Mouse (Mus musculus) E14TG2a.4 (cell line): ENCODE data around the gene Tubb2a.
"Not testable (repeated sequence)": the region's sequence is repeated elsewhere in the genome, so short reads cannot be mapped to it uniquely, and the experiment has no call there.

Experiments
- H3K27me3 ChIP-seq: 2 replicates; pipeline ENCODE4 v1.6.1; 2014; ENCODE audit warnings: low read length, control low read depth; ENCODE audit not compliant: insufficient read depth
- H3K36me3 ChIP-seq: 2 replicates; pipeline ENCODE4 v1.6.1; 2014; ENCODE audit warnings: low read length, control low read depth; ENCODE audit not compliant: insufficient read depth
- H3K4me1 ChIP-seq: replicated peaks from 2 replicates; pipeline ENCODE4 v1.6.1; 2014; ENCODE audit warnings: low read depth, low read length, control low read depth
- H3K4me3 ChIP-seq: replicated peaks from 2 replicates; pipeline ENCODE4 v1.5.1; 2014; ENCODE audit warnings: mild to moderate bottlenecking, low read length
- H3K9me3 ChIP-seq: 2 replicates; pipeline ENCODE4 v1.6.1; 2014; ENCODE audit warnings: low read length, control low read depth
- CTCF ChIP-seq: conservative IDR thresholded peaks from 2 replicates; pipeline ENCODE4 v1.5.1; 2014; ENCODE audit warnings: low read length
- NANOG ChIP-seq: IDR thresholded peaks from 2 replicates; pipeline ENCODE4 v1.6.1; 2014; ENCODE audit warnings: borderline replicate concordance, low read length, mixed read lengths
- POU5F1 ChIP-seq: IDR thresholded peaks from 2 replicates; pipeline ENCODE4 v1.6.1; 2014; ENCODE audit warnings: low read length, borderline replicate concordance

Gene Tubb2a

DNA sequence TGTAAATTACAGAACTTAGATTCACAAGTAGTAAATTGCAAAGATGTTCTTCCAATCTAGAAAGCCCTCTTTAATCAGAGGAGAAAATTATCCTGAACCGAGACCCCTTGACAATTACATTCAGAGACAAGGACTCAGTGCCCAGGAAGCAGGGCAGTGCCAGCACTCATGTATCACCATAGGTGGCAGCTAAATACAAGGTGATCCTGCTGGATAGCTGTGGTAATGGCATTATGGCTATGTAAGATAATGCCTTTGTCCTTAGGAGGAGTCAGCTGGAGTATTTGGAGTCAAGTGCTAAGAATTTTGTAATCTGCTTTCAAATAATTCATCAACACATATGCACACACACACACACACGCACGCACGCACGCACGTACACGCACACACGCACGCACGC is 23.4 kb upstream of the Tubb2a start:
- H3K36me3 ChIP-seq, result no peaks in the 10 kb centered on the region
- TF ChIP-seq NANOG, result no peak
- TF ChIP-seq POU5F1, result no peak
- TF ChIP-seq CTCF, result no peak
- no peak overlapping the region for H3K4me3 ChIP-seq
- H3K4me1 ChIP-seq, result peaks cover 13% of the 10 kb centered on the region
- H3K9me3 ChIP-seq, result peaks cover 6% of the 10 kb centered on the region
- no peaks in the 10 kb centered on the region for H3K27me3 ChIP-seq

DNA sequence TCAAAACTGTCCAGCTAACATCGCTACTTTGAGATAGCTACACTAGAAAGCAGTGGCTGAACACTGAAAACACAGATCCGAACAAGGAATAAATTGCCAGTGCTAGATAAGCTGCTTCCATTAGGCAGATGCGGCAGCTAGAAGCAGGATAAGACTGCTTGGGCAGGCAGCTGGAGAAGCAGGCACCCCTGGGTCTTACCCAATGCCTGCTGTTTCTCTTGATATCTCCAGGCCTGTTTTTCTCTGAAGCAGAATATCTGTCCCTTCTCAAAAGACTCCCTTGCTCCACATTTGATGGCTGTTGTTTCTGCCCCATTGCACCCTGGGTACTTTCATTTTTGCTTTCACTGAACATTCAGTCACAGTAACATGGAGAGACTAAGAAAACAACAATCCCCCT is 22.9 kb upstream of the Tubb2a start:
- H3K4me3 ChIP-seq, result no peak overlapping the region
- H3K36me3 ChIP-seq, result no peaks in the 10 kb centered on the region
- TF ChIP-seq CTCF (no peak), NANOG (no peak), POU5F1 (no peak)
- no peaks in the 10 kb centered on the region for H3K27me3 ChIP-seq
- peaks cover 14% of the 10 kb centered on the region for H3K4me1 ChIP-seq
- H3K9me3 ChIP-seq, result peaks cover 6% of the 10 kb centered on the region

DNA sequence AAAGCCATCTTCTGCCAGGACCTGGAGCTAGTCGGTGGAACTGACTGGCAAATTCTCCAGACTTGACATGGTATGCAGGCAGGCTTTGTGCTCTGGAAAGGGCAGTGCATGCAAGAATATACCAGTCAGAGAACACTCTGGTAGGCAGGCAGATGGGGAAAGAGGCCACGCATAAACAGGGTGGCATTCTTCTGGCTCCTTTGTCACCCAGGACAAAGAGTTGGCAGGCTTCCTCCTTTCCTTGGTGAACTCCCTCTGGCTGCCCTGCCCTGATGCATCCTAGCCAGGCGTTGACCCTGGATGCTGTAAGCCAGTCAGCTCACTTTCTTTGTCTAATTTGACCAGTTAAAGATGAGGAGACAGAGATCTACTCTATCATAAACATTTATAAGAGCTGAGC is 19.3 kb upstream of the Tubb2a start:
- Histone ChIP-seq H3K36me3 (no peaks in the 10 kb centered on the region), H3K27me3 (no peaks in the 10 kb centered on the region), H3K4me1 (peaks cover 19% of the 10 kb centered on the region), H3K4me3 (no peak overlapping the region), H3K9me3 (peaks cover 6% of the 10 kb centered on the region)
- TF ChIP-seq POU5F1 (no peak), NANOG (no peak), CTCF (no peak)

GRCm38 (mm10) chr13:34096455-34096854 is 18.6 kb upstream of the Tubb2a start:
- H3K27me3 ChIP-seq, result no peaks in the 10 kb centered on the region
- TF ChIP-seq POU5F1 (no peak), NANOG (no peak), CTCF (no peak)
- no peaks in the 10 kb centered on the region for H3K36me3 ChIP-seq
- H3K4me1 ChIP-seq, result peaks cover 19% of the 10 kb centered on the region
- peaks cover 6% of the 10 kb centered on the region for H3K9me3 ChIP-seq
- H3K4me3 ChIP-seq, result no peak overlapping the region

DNA sequence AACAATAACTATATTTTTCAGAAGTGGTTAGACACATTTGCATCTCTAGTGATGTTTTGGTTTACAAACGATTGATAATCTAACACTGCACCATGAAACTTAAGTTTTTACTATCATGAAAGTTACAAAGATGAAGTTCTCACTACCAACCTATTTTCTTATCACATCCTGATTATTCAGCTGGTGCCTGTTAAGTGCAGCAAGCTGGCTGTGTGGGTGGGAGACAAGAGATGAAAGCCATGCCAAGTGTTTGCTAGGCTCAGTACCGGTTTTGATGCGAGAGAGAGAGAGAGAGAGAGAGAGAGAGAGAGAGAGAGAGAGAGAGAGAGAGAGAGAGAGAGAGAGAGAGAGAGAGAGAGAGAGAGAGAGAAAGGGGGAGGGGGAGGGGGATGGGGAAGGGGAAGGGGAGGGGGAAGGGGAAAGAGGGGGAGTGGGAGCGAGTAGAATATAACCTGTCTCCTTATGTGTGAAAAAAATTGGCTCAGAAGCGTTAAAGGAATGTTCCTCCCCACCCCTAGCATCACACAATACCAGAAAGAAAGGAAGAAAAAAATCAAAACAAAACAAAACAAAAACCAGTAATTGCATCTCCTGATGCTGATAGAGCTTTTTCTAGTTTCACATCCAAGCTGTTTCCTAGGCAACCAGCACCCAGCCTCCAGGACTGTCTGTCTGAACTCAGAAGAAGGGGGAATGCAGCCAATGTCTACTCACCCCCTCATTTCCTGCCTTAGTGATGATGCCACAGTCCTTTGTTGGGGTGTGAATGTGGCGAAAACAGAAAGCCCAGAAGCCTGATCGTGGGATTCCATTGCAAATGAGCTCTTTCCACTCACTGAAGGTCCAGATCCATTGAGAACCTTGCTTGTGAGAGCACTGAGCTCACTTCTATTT is 18.0 kb upstream of the Tubb2a start:
- no peak overlapping the region for H3K4me3 ChIP-seq
- H3K27me3 ChIP-seq, result no peaks in the 10 kb centered on the region
- peaks cover 19% of the 10 kb centered on the region for H3K4me1 ChIP-seq
- H3K9me3 ChIP-seq, result peaks cover 6% of the 10 kb centered on the region
- H3K36me3 ChIP-seq, result no peaks in the 10 kb centered on the region
- no peak for TF ChIP-seq NANOG
- TF ChIP-seq CTCF, result no peak
- no peak for TF ChIP-seq POU5F1

DNA sequence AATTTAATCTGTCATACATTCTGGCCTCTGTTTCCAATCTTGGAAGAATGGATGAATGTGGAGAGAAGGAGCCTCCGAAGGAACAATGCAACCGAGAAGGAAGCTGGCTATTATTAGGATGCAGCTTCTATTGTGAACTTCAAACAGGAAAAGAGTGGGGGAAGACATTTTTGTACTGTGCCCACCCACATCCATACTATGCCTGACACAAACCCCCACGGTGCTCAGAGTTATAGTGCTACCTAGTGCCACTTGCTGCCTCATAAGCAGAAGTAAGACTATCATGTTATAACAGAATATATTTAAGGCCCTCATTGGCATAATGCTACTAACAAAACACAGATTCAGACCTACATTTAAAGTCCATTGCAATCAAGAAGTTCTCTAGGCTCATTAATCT is 11.6 kb upstream of the Tubb2a start:
- no peak overlapping the region for H3K4me3 ChIP-seq

DNA sequence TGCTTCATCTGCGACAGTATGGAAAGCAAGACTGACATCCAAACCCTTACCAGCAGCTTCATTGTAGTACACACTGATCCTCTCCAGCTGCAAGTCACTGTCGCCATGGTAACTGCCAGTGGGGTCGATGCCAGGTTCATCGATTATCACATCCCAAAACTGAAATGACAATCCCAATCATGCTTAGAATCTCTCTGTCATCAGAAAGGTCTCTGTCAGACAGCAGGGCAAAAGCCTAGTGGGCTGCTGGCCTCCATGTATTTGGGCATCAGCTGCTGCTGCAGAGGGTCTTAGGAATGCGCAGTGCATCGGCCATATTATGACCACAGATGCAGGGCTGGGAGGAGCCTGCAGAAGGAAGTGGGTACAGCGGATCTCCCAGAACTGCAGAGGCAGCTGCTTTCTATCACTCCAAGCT is 11.1 kb upstream of the Tubb2a start:
- H3K9me3 ChIP-seq, result no peaks in the 10 kb centered on the region
- H3K27me3 ChIP-seq, result no peaks in the 10 kb centered on the region
- H3K4me1 ChIP-seq, result peaks cover 53% of the 10 kb centered on the region
- no peaks in the 10 kb centered on the region for H3K36me3 ChIP-seq
- no peak overlapping the region for H3K4me3 ChIP-seq
- TF ChIP-seq CTCF (no peak), NANOG (no peak), POU5F1 (no peak)

More for the DNA sequence above, 11.6 kb upstream of the Tubb2a start:
- H3K36me3 ChIP-seq, result no peaks in the 10 kb centered on the region
- peaks cover 48% of the 10 kb centered on the region for H3K4me1 ChIP-seq
- H3K27me3 ChIP-seq, result no peaks in the 10 kb centered on the region
- TF ChIP-seq CTCF, result no peak
- no peaks in the 10 kb centered on the region for H3K9me3 ChIP-seq

- H3K4me3 ChIP-seq, H3K9me3 ChIP-seq, H3K36me3 ChIP-seq, H3K27me3 ChIP-seq: not testable (repeated sequence)
- H3K4me1 ChIP-seq, result peaks cover 57% of the 10 kb centered on the region
Measured at GRCm38 (mm10) chr13:34088201-34088649, 10.4 kb upstream of the Tubb2a start.

DNA sequence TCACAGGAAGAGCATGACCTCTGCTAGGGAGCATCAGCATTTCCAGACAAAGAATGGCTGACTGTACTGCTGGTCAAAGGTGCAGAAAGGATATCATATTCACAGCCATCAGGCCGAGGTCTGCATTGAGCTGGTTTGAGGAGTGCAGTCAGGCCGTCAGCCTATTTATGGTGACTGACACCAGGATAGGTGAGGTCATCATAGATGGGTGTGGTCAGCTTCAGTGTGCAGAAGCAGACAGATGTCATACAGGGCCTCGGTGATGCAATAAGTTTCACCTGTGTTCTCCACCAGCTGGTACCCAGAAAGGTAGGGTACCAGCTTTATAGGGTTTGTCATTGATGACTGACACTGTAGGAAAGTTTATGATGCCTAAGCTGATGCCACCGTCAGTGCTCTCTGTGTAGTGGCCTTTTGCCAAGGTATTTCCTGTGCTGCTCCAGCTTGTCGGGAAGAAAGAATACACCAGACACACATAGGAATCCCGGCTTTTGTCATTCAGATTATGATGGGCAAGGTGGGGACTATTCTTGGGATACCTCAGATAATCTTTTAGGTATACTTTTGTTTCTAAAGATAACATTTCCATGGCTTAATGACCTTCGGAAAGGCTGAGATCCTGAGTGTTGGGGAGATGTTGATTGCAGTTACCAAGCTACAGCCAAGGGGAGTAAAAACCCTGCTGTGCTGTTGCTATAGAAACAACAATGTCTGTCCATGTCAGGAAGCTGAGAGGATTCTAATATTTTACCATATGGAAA is 9.4 kb upstream of the Tubb2a start:
- no peaks in the 10 kb centered on the region for H3K36me3 ChIP-seq
- H3K9me3 ChIP-seq, result no peaks in the 10 kb centered on the region
- H3K4me1 ChIP-seq, result peaks cover 57% of the 10 kb centered on the region
- no peak for TF ChIP-seq CTCF
- peak; percentile 30; the same call in 1 of the 2 replicates for TF ChIP-seq NANOG
- no peak for TF ChIP-seq POU5F1
- H3K27me3 ChIP-seq, result no peaks in the 10 kb centered on the region
- H3K4me3 ChIP-seq, result no peak overlapping the region
